Mouse (Mus musculus): ENCODE results near the gene Csnk2a2. TPM values are rescaled to one million over a fixed set of nuclear protein-coding genes. Genes with fewer than 3 reads are reported as not detected.

Gene Csnk2a2
- polyA plus RNA-seq, 1 experiment from 2014 or later = 9.0 TPM

GRCm38 (mm10) chr8:95466543-95466942 is 23.3 kb downstream of the Csnk2a2 start:
- ATAC-seq (replicated peaks; ENCODE audit: low FRiP score) = no peak
- Histone ChIP-seq H3K9me3 (replicated peaks) (no peaks in the 10 kb centered on the region), H3K4me1 (no peaks in the 10 kb centered on the region), H3K27me3 (no peaks in the 10 kb centered on the region), H3K9ac (no peak overlapping the region), H3K4me3 (replicated peaks) (no peak overlapping the region), H3K4me2 (no peak overlapping the region), H3K36me3 (peaks cover 89% of the 10 kb centered on the region), H3K27ac (no peak overlapping the region)
- WGBS = 90% methylated on average over 2 of the region's 2 CpGs

- H3K4me2 ChIP-seq = no peak overlapping the region
- H3K9ac ChIP-seq = no peak overlapping the region
- no peaks in the 10 kb centered on the region for H3K4me1 ChIP-seq
- ATAC-seq (replicated peaks; ENCODE audit: low FRiP score) = no peak
- no peak overlapping the region for H3K27ac ChIP-seq
- no peak overlapping the region for H3K4me3 ChIP-seq (replicated peaks)
- peaks cover 96% of the 10 kb centered on the region for H3K36me3 ChIP-seq
- no peaks in the 10 kb centered on the region for H3K9me3 ChIP-seq (replicated peaks)
- WGBS = 71% methylated on average over 8 of the region's 8 CpGs
- no peaks in the 10 kb centered on the region for H3K27me3 ChIP-seq
These were observed 37.3 kb downstream of the Csnk2a2 start for GRCm38 (mm10) chr8:95452518-95452917.

GRCm38 (mm10) chr8:95450271-95450670 is 39.6 kb downstream of the Csnk2a2 start:
- Histone ChIP-seq H3K27me3 (no peaks in the 10 kb centered on the region), H3K36me3 (peaks cover 79% of the 10 kb centered on the region), H3K27ac (no peak overlapping the region), H3K4me2 (no peak overlapping the region), H3K9me3 (replicated peaks) (no peaks in the 10 kb centered on the region), H3K9ac (no peak overlapping the region), H3K4me3 (replicated peaks) (no peak overlapping the region), H3K4me1 (no peaks in the 10 kb centered on the region)
- WGBS = 96% methylated on average over 5 of the region's 5 CpGs
- ATAC-seq (replicated peaks; ENCODE audit: low FRiP score) = no peak

GRCm38 (mm10) chr8:95447661-95448060 is 42.2 kb downstream of the Csnk2a2 start:
- H3K4me1 ChIP-seq = no peaks in the 10 kb centered on the region
- H3K9ac ChIP-seq = no peak overlapping the region
- no peaks in the 10 kb centered on the region for H3K9me3 ChIP-seq (replicated peaks)
- no peak overlapping the region for H3K27ac ChIP-seq
- no peak overlapping the region for H3K4me3 ChIP-seq (replicated peaks)
- 83% methylated on average over 7 of the region's 7 CpGs for WGBS
- ATAC-seq (replicated peaks; ENCODE audit: low FRiP score) = no peak
- no peak overlapping the region for H3K4me2 ChIP-seq
- peaks cover 53% of the 10 kb centered on the region for H3K36me3 ChIP-seq
- H3K27me3 ChIP-seq = no peaks in the 10 kb centered on the region

- H3K27me3 ChIP-seq = no peaks in the 10 kb centered on the region
- 87% methylated on average over 4 of the region's 4 CpGs for WGBS
- no peaks in the 10 kb centered on the region for H3K9me3 ChIP-seq (replicated peaks)
- H3K4me1 ChIP-seq = peaks cover 3% of the 10 kb centered on the region; the same call in 1 of the 2 replicates
- no peak for ATAC-seq (replicated peaks; ENCODE audit: low FRiP score)
- no peak overlapping the region for H3K27ac ChIP-seq
- no peak overlapping the region for H3K4me2 ChIP-seq
- peaks cover 28% of the 10 kb centered on the region for H3K36me3 ChIP-seq
- no peak overlapping the region for H3K9ac ChIP-seq
- H3K4me3 ChIP-seq (replicated peaks) = no peak overlapping the region
These were observed 44.8 kb downstream of the Csnk2a2 start for GRCm38 (mm10) chr8:95445042-95445441.

GRCm38 (mm10) chr8:95441491-95442039 is 48.3 kb downstream of the Csnk2a2 start:
- no peak overlapping the region for H3K9ac ChIP-seq
- H3K27ac ChIP-seq = no peak overlapping the region
- H3K4me1 ChIP-seq = peaks cover 3% of the 10 kb centered on the region; the same call in 1 of the 2 replicates
- no peak overlapping the region for H3K4me3 ChIP-seq (replicated peaks)
- 53% methylated on average over 5 of the region's 5 CpGs for WGBS
- no peaks in the 10 kb centered on the region for H3K27me3 ChIP-seq
- ATAC-seq (replicated peaks; ENCODE audit: low FRiP score) = no peak
- H3K9me3 ChIP-seq (replicated peaks) = no peaks in the 10 kb centered on the region
- no peak overlapping the region for H3K4me2 ChIP-seq
- H3K36me3 ChIP-seq = no peaks in the 10 kb centered on the region

GRCm38 (mm10) chr8:95440168-95440709 is 49.6 kb downstream of the Csnk2a2 start:
- Histone ChIP-seq H3K9me3 (replicated peaks) (no peaks in the 10 kb centered on the region), H3K4me2 (no peak overlapping the region), H3K9ac (no peak overlapping the region), H3K4me3 (replicated peaks) (no peak overlapping the region), H3K27me3 (no peaks in the 10 kb centered on the region), H3K27ac (no peak overlapping the region), H3K4me1 (peaks cover 3% of the 10 kb centered on the region; the same call in 1 of the 2 replicates), H3K36me3 (no peaks in the 10 kb centered on the region)
- 87% methylated on average over 5 of the region's 5 CpGs for WGBS
- no peak for ATAC-seq (replicated peaks; ENCODE audit: low FRiP score)

GRCm38 (mm10) chr8:95439421-95439820 is 50.4 kb downstream of the Csnk2a2 start:
- Histone ChIP-seq H3K4me3 (replicated peaks) (no peak overlapping the region), H3K27me3 (no peaks in the 10 kb centered on the region), H3K4me2 (no peak overlapping the region), H3K36me3 (no peaks in the 10 kb centered on the region), H3K27ac (no peak overlapping the region), H3K9me3 (replicated peaks) (no peaks in the 10 kb centered on the region), H3K9ac (no peak overlapping the region), H3K4me1 (peaks cover 3% of the 10 kb centered on the region; the same call in 1 of the 2 replicates)
- WGBS = 93% methylated on average over 2 of the region's 2 CpGs
- ATAC-seq (replicated peaks; ENCODE audit: low FRiP score) = no peak

GRCm38 (mm10) chr8:95437341-95437992 is 52.4 kb downstream of the Csnk2a2 start:
- no peak overlapping the region for H3K27ac ChIP-seq
- peaks cover 19% of the 10 kb centered on the region for H3K4me1 ChIP-seq
- H3K36me3 ChIP-seq = no peaks in the 10 kb centered on the region
- no peak for ATAC-seq (replicated peaks; ENCODE audit: low FRiP score)
- no peaks in the 10 kb centered on the region for H3K9me3 ChIP-seq (replicated peaks)
- H3K27me3 ChIP-seq = no peaks in the 10 kb centered on the region
- WGBS = 52% methylated on average over 5 of the region's 5 CpGs
- H3K4me2 ChIP-seq = no peak overlapping the region
- no peak overlapping the region for H3K9ac ChIP-seq
- H3K4me3 ChIP-seq (replicated peaks) = no peak overlapping the region

GRCm38 (mm10) chr8:95435930-95436329 is 53.9 kb downstream of the Csnk2a2 start:
- H3K36me3 ChIP-seq = no peaks in the 10 kb centered on the region
- no peak overlapping the region for H3K4me2 ChIP-seq
- H3K4me3 ChIP-seq (replicated peaks) = no peak overlapping the region
- H3K27ac ChIP-seq = no peak overlapping the region
- ATAC-seq (replicated peaks; ENCODE audit: low FRiP score) = no peak
- no peaks in the 10 kb centered on the region for H3K9me3 ChIP-seq (replicated peaks)
- H3K4me1 ChIP-seq = peaks cover 25% of the 10 kb centered on the region
- no peaks in the 10 kb centered on the region for H3K27me3 ChIP-seq
- H3K9ac ChIP-seq = no peak overlapping the region
- 84% methylated on average over 3 of the region's 3 CpGs for WGBS

GRCm38 (mm10) chr8:95435471-95435870 is 54.4 kb downstream of the Csnk2a2 start:
- peaks cover 30% of the 10 kb centered on the region for H3K4me1 ChIP-seq
- ATAC-seq (replicated peaks; ENCODE audit: low FRiP score) = no peak
- 92% methylated on average over 9 of the region's 9 CpGs for WGBS
- no peaks in the 10 kb centered on the region for H3K36me3 ChIP-seq
- H3K4me3 ChIP-seq (replicated peaks) = peak overlapping the region; percentile 91; the same call in 1 of the 2 replicates
- no peaks in the 10 kb centered on the region for H3K27me3 ChIP-seq
- H3K27ac ChIP-seq = no peak overlapping the region
- H3K9me3 ChIP-seq (replicated peaks) = no peaks in the 10 kb centered on the region
- peak overlapping the region; percentile 79 for H3K4me2 ChIP-seq
- H3K9ac ChIP-seq = no peak overlapping the region

GRCm38 (mm10) chr8:95434686-95435439 is 55.0 kb downstream of the Csnk2a2 start, which contains the start of gene Cfap20:
TSS of gene Cfap20 (minus strand) at chr8:95434869.
- Histone ChIP-seq H3K27ac (peak within 1 kb of the TSS; percentile 94), H3K9me3 (replicated peaks) (no peaks in the 10 kb centered on the region), H3K36me3 (no peaks in the 10 kb centered on the region), H3K4me1 (peaks cover 36% of the 10 kb centered on the region), H3K9ac (peak within 1 kb of the TSS; percentile 94), H3K27me3 (no peaks in the 10 kb centered on the region), H3K4me2 (peak within 1 kb of the TSS; percentile 79), H3K4me3 (replicated peaks) (peak within 1 kb of the TSS; percentile 91)
- peak; percentile 96 for ATAC-seq (replicated peaks; ENCODE audit: low FRiP score)
- WGBS = under 1% methylated on average over 43 of the region's 51 CpGs

Measured in kidney, embryonic 15.5 days (tissue).